Mouse (Mus musculus) cerebellum, adult 11 months (tissue): Measurements from ENCODE around the gene Ifna1.

Source experiments
- DNase-seq: peaks from one replicate; pipeline ENCODE4 v3.0.0; 2022

The Ifna1 gene

GRCm38 (mm10) chr4:88875435-88876095 lies 25.7 kb downstream of the Ifna1 start:
- DNase-seq: no peak

DNA sequence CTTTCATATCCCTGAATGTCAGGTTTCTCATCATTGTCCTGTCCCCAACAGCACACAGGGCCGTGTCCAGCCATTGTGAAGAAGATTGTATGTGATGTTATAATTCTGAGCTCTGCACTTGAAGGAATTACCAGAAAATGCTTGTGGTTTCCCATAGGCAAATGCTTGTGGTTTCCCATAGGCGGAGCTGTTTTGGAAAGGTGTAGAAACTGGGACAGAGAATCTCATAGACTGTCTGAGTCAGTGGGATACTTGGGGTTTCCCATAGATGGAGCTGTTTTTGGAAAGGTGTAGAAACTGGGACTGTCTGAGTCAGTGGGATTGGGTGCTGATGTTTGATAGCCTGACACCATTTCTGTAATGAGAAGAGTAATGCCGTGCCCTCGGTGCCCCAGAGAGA lies 26.6 kb downstream of the Ifna1 start:
- DNase-seq: no peak

GRCm38 (mm10) chr4:88878246-88878645 lies 28.4 kb downstream of the Ifna1 start:
- no peak for DNase-seq

DNA sequence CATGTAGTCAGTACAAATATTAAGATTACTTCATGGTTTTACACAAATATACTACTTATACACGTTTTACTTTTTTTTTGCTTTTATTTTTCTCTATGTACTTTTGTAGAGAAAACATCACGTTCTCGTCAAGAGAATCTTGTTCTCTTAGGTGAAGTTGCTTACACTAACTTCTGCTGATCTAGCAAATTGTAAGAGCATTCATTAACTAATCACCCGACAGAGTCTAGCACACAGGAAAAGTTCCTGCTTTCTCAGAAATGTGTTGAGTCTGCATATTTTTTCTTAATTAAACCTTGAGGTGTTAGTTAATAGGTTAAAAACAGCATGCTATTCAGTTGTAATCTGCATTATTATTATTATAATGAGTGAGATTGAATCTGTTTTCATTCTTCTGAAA lies 28.9 kb downstream of the Ifna1 start:
- DNase-seq: no peak

DNA sequence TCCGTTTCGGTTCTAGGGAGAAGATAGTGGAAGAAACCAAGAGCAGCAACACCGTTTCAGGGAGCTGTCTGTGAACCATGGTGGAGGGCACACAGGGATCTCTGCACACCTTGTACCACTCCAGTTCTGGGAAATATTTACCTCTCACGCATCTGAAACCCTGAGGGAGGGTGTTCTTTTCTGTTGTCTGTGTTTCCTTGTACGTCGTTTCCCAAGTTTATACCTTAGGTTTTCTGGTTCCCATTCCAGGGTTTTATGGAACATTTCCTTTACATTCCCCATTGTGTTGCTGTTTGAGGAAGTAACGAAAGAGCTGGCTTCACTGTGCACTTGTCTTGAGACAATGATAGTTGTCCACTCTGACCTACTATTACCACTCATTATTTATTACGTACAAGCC lies 30.2 kb downstream of the Ifna1 start, which contains the start of gene Ifne:
TSS of gene Ifne (minus strand) at position 101 of the 400 bp plus-strand sequence.
- no peak for DNase-seq

- no peak for DNase-seq
Measured at GRCm38 (mm10) chr4:88888236-88888635, 38.3 kb downstream of the Ifna1 start.

DNA sequence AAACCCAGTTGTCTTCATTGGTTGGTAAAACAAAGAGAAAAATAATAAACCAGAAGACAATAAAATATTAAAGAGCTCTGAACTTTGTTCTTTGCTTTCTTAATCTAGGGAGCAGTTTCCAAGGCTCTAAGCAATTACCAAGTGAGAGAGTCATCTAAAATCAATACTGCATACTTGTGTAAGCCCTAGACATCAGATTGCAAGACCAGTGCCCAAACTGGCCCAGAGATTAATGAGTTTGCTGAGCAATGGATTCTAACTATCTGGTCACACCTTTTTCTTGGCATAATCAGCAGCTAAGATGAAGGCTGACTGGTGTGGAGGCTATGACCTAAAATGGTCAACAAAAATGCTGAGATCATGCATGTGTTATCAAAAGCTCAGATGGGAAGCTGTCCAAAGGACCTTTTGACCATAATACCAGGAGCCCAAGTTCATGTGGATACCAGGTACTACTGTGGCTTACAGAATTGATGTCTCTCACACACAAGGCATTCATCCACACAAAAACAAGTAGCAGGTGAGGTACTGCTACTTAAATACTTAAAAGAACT lies 43.4 kb downstream of the Ifna1 start:
- DNase-seq: no peak
